Mouse (Mus musculus) left cerebral cortex, adult 18-20 months (tissue): ENCODE measurements around the gene Eif3j1. TPM values are rescaled to one million over a fixed set of nuclear protein-coding genes. Genes with fewer than 3 reads are reported as not detected.
"Not testable (repeated sequence)": the region's sequence is repeated elsewhere in the genome, so short reads cannot be mapped to it uniquely, and the experiment has no call there.

Source experiments
- DNase-seq, 2 experiments: peaks; one replicate each; pipeline ENCODE4 v3.0.0; 2021 to 2022; ENCODE audit warnings: low spot score in 2 of 2, mixed read lengths in 1 of 2
- microRNA-seq, 2 experiments: library from miRNA; unstranded; fragments of <30 nt; microRNA quantifications; one replicate each; pipeline ENCODE4 v1.2.0; 2021
- total RNA-seq, 2 experiments: library from RNA; stranded (reverse); gene quantifications; 2 replicates each; pipeline ENCODE4 v1.2.3; 2021

The Eif3j1 gene
- total RNA-seq, 2 experiments from 2014 or later: 17.2 to 17.9 TPM

GRCm38 (mm10) chr2:122093844-122094243 is 65.5 kb downstream of the Eif3j1 start:
- DNase-seq: no peak

- DNase-seq: not testable (repeated sequence)
Observed at GRCm38 (mm10) chr2:122097686-122098085, 69.3 kb downstream of the Eif3j1 start.

- DNase-seq: no peak
Observed at GRCm38 (mm10) chr2:122102070-122102469, 73.7 kb downstream of the Eif3j1 start.

Small RNA genes lying within 50 kb of the gene (microRNA-seq; reads per million reads assigned to microRNA genes)
- gene Gm47314: 0 reads per million in 2 experiments

Other genes starting within 250 kb of the Eif3j1 start
- 10 to 100 TPM; 51.7 to 53.0 TPM for gene Frmd5, start 221.5 kb upstream of the Eif3j1 start, total RNA-seq
- gene Casc4, start 161.6 kb upstream of the Eif3j1 start, total RNA-seq: 10 to 100 TPM; 88.5 to 93.0 TPM
- 10 to 100 TPM; 34.0 to 37.8 TPM for gene Ctdspl2, start 72.5 kb upstream of the Eif3j1 start, total RNA-seq
- gene Mageb3, start 72.5 kb upstream of the Eif3j1 start, total RNA-seq: under 1 TPM in 1 of 2 experiments, not detected in 1; 0.21 TPM
- 10 to 100 TPM; 15.9 to 16.1 TPM for gene Spg11, start 89.8 kb downstream of the Eif3j1 start, total RNA-seq
- gene B2m, start 119.1 kb downstream of the Eif3j1 start, total RNA-seq: 100 to 1,000 TPM; 121 to 139 TPM
- gene Trim69, start 132.2 kb downstream of the Eif3j1 start, total RNA-seq: not detected
- under 1 TPM in 1 of 2 experiments, not detected in 1; 0.14 TPM for gene Patl2, start 157.6 kb downstream of the Eif3j1 start, total RNA-seq
- gene Terb2, start 157.7 kb downstream of the Eif3j1 start, total RNA-seq: not detected
- gene Sord, start 206.2 kb downstream of the Eif3j1 start, total RNA-seq: 10 to 100 TPM; 19.4 to 20.4 TPM